Mouse (Mus musculus): ENCODE results near the gene Txnrd2. TPM values are rescaled to one million over a fixed set of nuclear protein-coding genes. Genes with fewer than 3 reads are reported as not detected.

The Txnrd2 gene
- total RNA-seq, 2 experiments from 2014 or later = 15.3 to 22.4 TPM

GRCm38 (mm10) chr16:18528656-18529055 is 102.5 kb downstream of the Txnrd2 start:
- no peak for DNase-seq (ENCODE audit: low spot score in 2 of 2)

Other genes starting within 250 kb of the Txnrd2 start
- not detected for gene Ccdc188, start 208.5 kb upstream of the Txnrd2 start, total RNA-seq (2021)
- gene Zdhhc8, start 191.2 kb upstream of the Txnrd2 start, total RNA-seq (2021) = 10 to 100 TPM; 69.4 to 75.9 TPM
- 10 to 100 TPM; 50.7 to 53.0 TPM for gene Trmt2a, start 177.7 kb upstream of the Txnrd2 start, total RNA-seq (2021)
- 10 to 100 TPM; 88.9 to 95.6 TPM for gene Ranbp1, start 177.7 kb upstream of the Txnrd2 start, total RNA-seq (2021)
- gene Gm49776, start 168.1 kb upstream of the Txnrd2 start, total RNA-seq (2021) = not detected
- gene Dgcr8, start 137.1 kb upstream of the Txnrd2 start, total RNA-seq (2021) = 10 to 100 TPM; 35.7 to 43.0 TPM
- 100 to 1,000 TPM; 102 to 116 TPM for gene Tango2, start 78.3 kb upstream of the Txnrd2 start, total RNA-seq (2021)
- gene Arvcf, start 78.2 kb upstream of the Txnrd2 start, total RNA-seq (2021) = 10 to 100 TPM; 33.2 to 38.6 TPM
- gene Comt, start 468 bp downstream of the Txnrd2 start, total RNA-seq (2021) = 10 to 100 TPM; 78.2 to 82.4 TPM
- 1 to 10 TPM; 6.3 to 6.9 TPM for gene Gnb1l, start 72.3 kb downstream of the Txnrd2 start, total RNA-seq (2021)
- 1 to 10 TPM; 9.2 to 9.7 TPM for gene Rtl10, start 72.5 kb downstream of the Txnrd2 start, total RNA-seq (2021)
- gene Tbx1, start 164.3 kb downstream of the Txnrd2 start, total RNA-seq (2021) = 1 to 10 TPM; 1.6 to 2.4 TPM
- under 1 TPM in 1 of 2 experiments, not detected in 1; 0.97 TPM for gene Gp1bb, start 196.0 kb downstream of the Txnrd2 start, total RNA-seq (2021)
- gene Gm49601, start 200.0 kb downstream of the Txnrd2 start, total RNA-seq (2021) = 100 to 1,000 TPM; 173 to 179 TPM
- 100 to 1,000 TPM; 549 to 589 TPM for gene Sept5, start 203.6 kb downstream of the Txnrd2 start, total RNA-seq (2021)